Mouse (Mus musculus) inflammation-experienced regulatory T-cells (primary cell): Measurements from ENCODE around the gene Tec. TPM values are rescaled to one million over a fixed set of nuclear protein-coding genes. Genes with fewer than 3 reads are reported as not detected.

Experiments used
- polyA plus RNA-seq, 2 experiments: library from polyadenylated mRNA; unstranded; fragments of 100-300 nt; shearing (Covaris generic); gene quantifications; one replicate each; pipeline ENCODE4 v1.2.1; 2017

Gene Tec
- polyA plus RNA-seq: 10 to 100 TPM; 10.1 to 14.8 TPM

DNA sequence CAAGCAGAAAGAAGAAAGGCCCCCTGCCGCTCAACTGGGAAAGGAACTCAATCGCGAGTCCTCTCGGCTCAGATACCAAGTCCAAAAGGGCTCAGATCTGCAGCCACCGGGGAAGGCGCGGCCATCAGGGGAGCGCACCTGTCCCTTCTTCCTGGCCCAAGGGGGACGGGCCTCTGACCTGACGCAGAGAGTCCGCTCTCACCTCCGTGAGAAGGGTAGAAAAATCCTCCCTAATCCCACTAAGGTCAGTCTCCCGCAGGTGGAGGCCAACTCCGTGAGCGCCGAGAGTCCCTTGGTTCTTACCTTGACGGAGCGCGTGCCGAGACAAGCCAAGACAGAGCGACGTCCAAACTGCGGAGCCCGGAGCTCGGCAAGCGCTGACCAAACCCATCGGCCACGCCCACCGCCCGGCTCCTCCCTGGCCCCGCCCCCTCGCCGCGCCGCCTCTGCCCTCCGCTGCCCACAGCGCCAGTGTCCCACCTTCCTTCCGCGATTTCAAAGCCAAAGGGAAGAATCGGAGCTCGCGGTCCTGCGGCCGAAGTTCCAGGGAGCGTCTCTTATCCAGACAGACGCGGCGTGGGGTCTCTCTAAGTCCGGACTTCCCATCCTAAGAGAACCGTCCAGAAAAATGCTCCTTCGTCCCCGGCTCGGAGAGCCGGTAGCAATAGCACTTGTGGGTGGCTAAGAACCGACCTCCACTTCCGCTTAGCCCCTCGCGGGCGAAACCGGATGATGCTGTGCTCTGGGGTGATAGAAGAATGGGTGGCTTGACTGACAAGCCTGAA, at the start of gene Tec:
Gene Tec, minus strand, starts transcription at position 393 of the 785 bp plus-strand sequence.

DNA sequence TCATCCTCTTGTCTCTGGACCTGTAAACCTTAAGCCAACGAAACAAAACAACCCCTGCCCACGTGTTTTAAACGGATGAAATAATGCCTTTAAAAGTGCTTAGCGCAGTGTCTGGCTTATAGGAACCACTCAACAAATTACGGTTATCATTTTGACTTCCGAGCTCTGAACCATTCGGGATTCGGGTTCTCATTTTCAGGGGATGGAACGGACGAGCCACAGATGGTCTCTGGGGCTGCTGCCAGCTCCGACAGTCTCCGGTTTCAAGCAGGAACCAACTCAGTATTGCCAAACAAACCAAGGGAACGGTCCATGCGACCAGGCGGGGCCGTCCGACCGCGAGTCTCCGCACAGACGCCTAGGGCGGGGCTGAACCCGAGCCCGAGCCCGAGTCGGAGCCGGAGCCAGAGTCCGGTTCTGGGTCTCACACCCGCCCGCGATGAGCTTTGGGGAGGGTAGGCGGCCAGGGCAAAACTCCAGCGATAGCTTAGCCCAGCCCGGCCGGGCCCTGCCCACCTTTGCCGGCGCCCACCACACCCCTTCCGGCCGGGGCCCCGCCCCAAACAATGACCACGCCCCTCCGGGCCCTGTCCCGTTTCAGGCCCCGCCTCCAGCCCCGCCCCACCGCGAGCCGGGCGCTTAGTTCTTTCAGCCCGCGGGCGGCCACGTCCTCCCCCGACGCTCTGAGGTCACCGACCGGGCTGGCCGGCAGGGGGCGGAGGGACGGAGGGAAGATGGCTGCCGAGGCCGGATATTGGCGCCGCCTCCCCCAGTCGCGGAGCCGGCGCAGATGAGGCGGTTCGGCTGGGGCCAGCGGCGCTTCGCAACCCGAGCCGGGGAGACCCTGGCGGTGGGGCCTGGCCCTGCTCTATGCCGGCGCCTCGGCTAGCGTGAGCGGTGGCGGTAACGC, 45.6 kb upstream of the Tec start, which contains the start of gene Slain2:
Gene Slain2, plus strand, starts transcription at position 657 of the 910 bp plus-strand sequence.

DNA sequence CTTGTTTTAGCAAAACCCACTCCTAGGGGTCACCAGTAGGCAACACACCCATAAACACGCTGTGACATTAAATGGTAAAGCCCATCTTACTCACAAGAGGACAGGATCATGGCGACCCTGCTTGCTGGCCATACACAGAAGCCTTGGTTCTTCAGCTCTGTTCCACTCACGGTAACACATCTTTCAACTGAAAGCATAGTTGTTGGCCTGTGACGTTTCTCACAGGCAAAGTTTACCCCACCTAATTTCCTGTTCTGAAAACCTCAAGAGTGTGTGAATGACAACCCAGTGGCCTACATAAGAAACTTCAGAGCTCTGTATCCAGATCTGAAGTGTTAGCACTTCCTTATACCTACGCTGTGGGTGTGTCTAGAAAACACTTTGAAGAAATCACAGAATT, 115.7 kb downstream of the Tec start, which contains the start of gene Txk:
Gene Txk, minus strand, starts transcription at position 193 of the 400 bp plus-strand sequence.

Other genes with a start within 250 kb of the Tec start
- gene Cnga1, start 224.2 kb downstream of the Tec start, polyA plus RNA-seq: 1 to 10 TPM in 1 of 2 experiments, under 1 TPM in 1; 0.53 to 4.7 TPM
- gene Nipal1, start 220.7 kb downstream of the Tec start, polyA plus RNA-seq: 10 to 100 TPM; 21.2 to 24.4 TPM
- 10 to 100 TPM; 46.1 to 75.0 TPM for gene Txk, start 115.7 kb downstream of the Tec start, polyA plus RNA-seq
- 10 to 100 TPM; 63.9 to 78.1 TPM for gene Slain2, start 45.8 kb upstream of the Tec start, polyA plus RNA-seq
- not detected for gene Gm10135, start 106.2 kb upstream of the Tec start, polyA plus RNA-seq
- gene Slc10a4, start 138.4 kb upstream of the Tec start, polyA plus RNA-seq: under 1 TPM; 0.13 to 0.88 TPM